8 mouse cellular contexts compared by ENCODE assay signal in the genomic region with DNA sequence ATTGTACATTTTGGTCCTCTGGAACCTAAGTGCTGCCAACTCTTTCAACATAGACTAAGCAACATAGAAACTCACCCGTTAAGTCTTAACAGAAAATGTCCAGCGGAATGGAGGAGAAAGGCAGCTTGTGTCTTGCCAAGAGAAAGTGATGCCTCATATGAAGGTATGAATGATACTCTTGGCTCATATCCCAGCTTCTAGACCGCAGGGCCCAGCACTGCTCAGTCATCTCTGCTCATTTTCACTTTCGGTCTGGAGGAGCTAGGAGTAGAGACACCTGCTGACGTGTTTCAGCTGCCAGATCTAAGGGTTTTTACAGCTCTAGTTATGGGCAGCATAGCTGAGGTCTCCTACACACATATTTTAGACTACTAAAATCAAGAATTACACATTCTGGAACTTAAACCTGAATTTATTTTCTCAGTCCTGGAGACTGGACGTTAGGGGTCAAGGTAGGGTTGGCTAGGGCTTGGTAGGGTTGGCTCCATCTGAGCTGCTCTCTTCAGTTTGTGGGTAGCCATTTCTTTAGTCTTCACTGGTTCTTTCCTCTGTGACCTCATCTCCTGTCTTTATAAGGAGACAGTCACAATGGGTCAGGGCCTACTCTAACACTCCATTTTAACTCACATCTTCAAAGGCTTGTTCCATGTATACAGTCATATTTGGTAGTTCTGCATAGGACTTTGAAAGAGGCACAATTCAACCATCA.
A peak's percentile ranks its signal among the peaks of the same experiment; 100 is the strongest.
DNase-seq lines count a peak whose midpoint lies in the region; ATAC-seq and TF ChIP-seq lines count a peak whose summit lies in the region.

No protein-coding gene starts in this region.

- H3K36me3 ChIP-seq in midbrain, postnatal 0 days (ENCODE audit: insufficient read depth, low read length), result no peaks in the 10 kb centered on the region
- H3K36me3 ChIP-seq in midbrain, embryonic 16.5 days (ENCODE audit: control insufficient read depth, insufficient read depth, low read length), result no peaks in the 10 kb centered on the region
- H3K36me3 ChIP-seq in liver, postnatal 0 days (replicated peaks; ENCODE audit: insufficient read depth, low read length), result no peaks in the 10 kb centered on the region
- no peaks in the 10 kb centered on the region for H3K36me3 ChIP-seq in heart, embryonic 11.5 days (ENCODE audit: control insufficient read depth, insufficient read depth, low read length)

- H3K9ac ChIP-seq in midbrain, postnatal 0 days (replicated peaks; ENCODE audit: low read length, poor library complexity, severe bottlenecking), result no peak overlapping the region
- no peak overlapping the region for H3K9ac ChIP-seq in midbrain, embryonic 16.5 days (ENCODE audit: low read depth, low read length)
- no peak overlapping the region for H3K9ac ChIP-seq in liver, postnatal 0 days (replicated peaks)
- no peak overlapping the region for H3K9ac ChIP-seq in heart, embryonic 11.5 days (ENCODE audit: low read depth, low read length)

- H3K4me3 ChIP-seq in midbrain, postnatal 0 days (ENCODE audit: low read depth, low read length), result no peak overlapping the region
- H3K4me3 ChIP-seq in midbrain, embryonic 16.5 days (ENCODE audit: low read depth, low read length), result no peak overlapping the region
- no peak overlapping the region for H3K4me3 ChIP-seq in liver, postnatal 0 days (ENCODE audit: low read depth, low read length)
- no peak overlapping the region for H3K4me3 ChIP-seq in heart, embryonic 11.5 days (ENCODE audit: low read depth, low read length)

- peak; percentile 12 to 15 for DNase-seq in cerebellum, postnatal 25 days
- DNase-seq in cerebellum, postnatal 4 days (ENCODE audit: low spot score in 2 of 2), result no peak
- peak; percentile 23 for DNase-seq in midbrain, postnatal 0 days (ENCODE audit: low spot score)
- peak; percentile 28 for DNase-seq in lung, postnatal 25 days (ENCODE audit: low spot score)
- DNase-seq in thymus, postnatal 25 days, result peak; percentile 73
- DNase-seq in liver, postnatal 0 days, result no peak

- H3K9me3 ChIP-seq in midbrain, postnatal 0 days (ENCODE audit: low read length), result no peaks in the 10 kb centered on the region
- H3K9me3 ChIP-seq in midbrain, embryonic 16.5 days (replicated peaks; ENCODE audit: control insufficient read depth, low read length, poor library complexity, severe bottlenecking), result no peaks in the 10 kb centered on the region
- no peaks in the 10 kb centered on the region for H3K9me3 ChIP-seq in liver, postnatal 0 days (ENCODE audit: low read length)
- no peaks in the 10 kb centered on the region for H3K9me3 ChIP-seq in heart, embryonic 11.5 days (replicated peaks; ENCODE audit: control insufficient read depth, low read length)

- TF ChIP-seq EP300 in liver, postnatal 0 days (IDR thresholded peaks at IDR 0.05; ENCODE audit: low read depth), result no peak

- H3K4me2 ChIP-seq in midbrain, postnatal 0 days (ENCODE audit: low read depth, low read length, poor library complexity, severe bottlenecking), result no peak overlapping the region
- H3K4me2 ChIP-seq in midbrain, embryonic 16.5 days (ENCODE audit: low read length), result no peak overlapping the region
- no peak overlapping the region for H3K4me2 ChIP-seq in liver, postnatal 0 days (ENCODE audit: low read depth, low read length)
- no peak overlapping the region for H3K4me2 ChIP-seq in heart, embryonic 11.5 days

- no peak overlapping the region for H3K27ac ChIP-seq in midbrain, postnatal 0 days (ENCODE audit: low read depth, low read length)
- H3K27ac ChIP-seq in midbrain, embryonic 16.5 days (ENCODE audit: low read length), result no peak overlapping the region
- no peak overlapping the region for H3K27ac ChIP-seq in liver, postnatal 0 days (ENCODE audit: low read depth)
- H3K27ac ChIP-seq in heart, embryonic 11.5 days (ENCODE audit: low read depth, low read length), result no peak overlapping the region

- no peak for ATAC-seq in midbrain, postnatal 0 days (ENCODE audit: low FRiP score)
- ATAC-seq in midbrain, embryonic 16.5 days, result no peak
- no peak for ATAC-seq in liver, postnatal 0 days
- ATAC-seq in heart, embryonic 11.5 days (replicated peaks; ENCODE audit: insufficient number of reproducible peaks, low FRiP score, low TSS enrichment), result no peak

- no peak for TF ChIP-seq CTCF in midbrain, postnatal 0 days (IDR thresholded peaks at IDR 0.05)
- no peak for TF ChIP-seq CTCF in liver, postnatal 0 days (IDR thresholded peaks at IDR 0.05; ENCODE audit: low read depth)

- H3K27me3 ChIP-seq in midbrain, postnatal 0 days (ENCODE audit: insufficient read depth, low read length), result no peaks in the 10 kb centered on the region
- H3K27me3 ChIP-seq in midbrain, embryonic 16.5 days (ENCODE audit: control insufficient read depth, insufficient read depth, low read depth, low read length), result no peaks in the 10 kb centered on the region
- no peaks in the 10 kb centered on the region for H3K27me3 ChIP-seq in liver, postnatal 0 days (ENCODE audit: insufficient read depth, low read length)
- H3K27me3 ChIP-seq in heart, embryonic 11.5 days (ENCODE audit: control insufficient read depth, insufficient read depth, low read length), result no peaks in the 10 kb centered on the region

- H3K4me1 ChIP-seq in midbrain, postnatal 0 days (ENCODE audit: insufficient read depth, low read length), result no peaks in the 10 kb centered on the region
- no peaks in the 10 kb centered on the region for H3K4me1 ChIP-seq in midbrain, embryonic 16.5 days (ENCODE audit: control insufficient read depth, insufficient read depth, low read length)
- 0 out of 2 replicates have a peak, but pooled peaks cover 4% of the 10 kb centered on the region for H3K4me1 ChIP-seq in liver, postnatal 0 days (ENCODE audit: insufficient read depth)
- no peaks in the 10 kb centered on the region for H3K4me1 ChIP-seq in heart, embryonic 11.5 days (ENCODE audit: control insufficient read depth, insufficient read depth, low read length)

- 80% methylated on average over 6 of the region's 6 CpGs for WGBS in midbrain, postnatal 0 days
- WGBS in midbrain, embryonic 16.5 days, result 92% methylated on average over 6 of the region's 6 CpGs
- 77% methylated on average over 6 of the region's 6 CpGs for WGBS in liver, postnatal 0 days (ENCODE audit: insufficient replicate concordance)
- 75% methylated on average over 6 of the region's 6 CpGs for WGBS in heart, embryonic 11.5 days (ENCODE audit: insufficient replicate concordance)

Comparison
In these comparisons a context has a peak if more than half of its experiments do, and no peak if none do; other contexts are left out.
1. DNase-seq: peak in cerebellum, postnatal 25 days (2 of 2), midbrain, postnatal 0 days (single experiment), lung, postnatal 25 days (single experiment) and thymus, postnatal 25 days (single experiment); none in cerebellum, postnatal 4 days (0 of 2) and liver, postnatal 0 days (single experiment).